Mouse (Mus musculus) brain, embryonic 14.5 days (tissue): Measurements from ENCODE around the gene Jazf1.

Experiments
- CTCF ChIP-seq: fragments of 200-500 bp; IDR thresholded peaks from 2 replicates; pipeline ENCODE4 v1.5.1; 2012; ENCODE audit warnings: inconsistent platforms, mild to moderate bottlenecking, moderate library complexity, borderline replicate concordance; ENCODE audit not compliant: insufficient read depth, insufficient read length; ENCODE audit errors: extremely low read depth
- POLR2A ChIP-seq: fragments of 200-500 bp; IDR thresholded peaks from 2 replicates; pipeline ENCODE4 v1.6.1; 2012; ENCODE audit warnings: mild to moderate bottlenecking, inconsistent platforms, borderline replicate concordance; ENCODE audit not compliant: poor library complexity, insufficient read depth, insufficient read length, severe bottlenecking; ENCODE audit errors: extremely low read depth

DNA sequence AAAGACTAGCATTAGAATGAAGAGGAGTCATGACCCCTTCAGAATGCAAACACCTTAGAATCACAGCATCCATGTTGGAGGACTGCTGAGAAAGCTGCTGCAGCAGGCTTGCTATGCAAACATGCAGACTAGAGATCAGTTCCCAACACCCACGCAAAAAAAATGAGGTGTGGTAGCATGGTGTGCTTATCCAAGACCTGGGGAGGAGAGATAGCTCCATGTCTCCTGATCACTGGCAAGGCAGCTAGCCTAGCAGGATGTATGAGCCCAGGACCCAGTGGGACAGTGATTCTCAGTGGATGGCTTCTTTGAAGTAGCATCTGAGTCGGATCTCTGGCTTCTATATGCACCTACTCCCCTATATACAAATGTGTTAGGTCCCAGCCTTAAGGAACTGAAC lies 184.7 kb downstream of the Jazf1 start:
- no peak for TF ChIP-seq CTCF
- TF ChIP-seq POLR2A = no peak
